Mouse (Mus musculus) testis, adult 2 months (tissue): Measurements from ENCODE around the gene Agap1. TPM values are rescaled to one million over a fixed set of nuclear protein-coding genes. Genes with fewer than 3 reads are reported as not detected.

Experiments
- H3K27ac ChIP-seq: fragments of 200-500 bp; 2 replicates; pipeline ENCODE4 v1.5.1; 2012; ENCODE audit warnings: low read depth, low read length; ENCODE audit not compliant: control insufficient read depth, insufficient read depth
- H3K27me3 ChIP-seq: fragments of 200-500 bp; 2 replicates; pipeline ENCODE4 v1.6.1; 2012; ENCODE audit warnings: mild to moderate bottlenecking, low read length, moderate library complexity; ENCODE audit not compliant: control insufficient read depth, insufficient read depth
- H3K36me3 ChIP-seq: fragments of 200-500 bp; 2 replicates; pipeline ENCODE4 v1.6.1; 2012; ENCODE audit warnings: mild to moderate bottlenecking, low read length; ENCODE audit not compliant: control insufficient read depth, insufficient read depth
- H3K4me1 ChIP-seq: fragments of 200-500 bp; 2 replicates; pipeline ENCODE4 v1.6.1; 2012; ENCODE audit warnings: low read length; ENCODE audit not compliant: control insufficient read depth, insufficient read depth
- H3K4me3 ChIP-seq: fragments of 200-500 bp; 2 replicates; pipeline ENCODE4 v1.5.1; 2012; ENCODE audit warnings: low read depth, mild to moderate bottlenecking, low read length, moderate library complexity, mixed read lengths; ENCODE audit not compliant: control insufficient read depth
- CTCF ChIP-seq: fragments of 200-500 bp; IDR thresholded peaks from 2 replicates; pipeline ENCODE4 v1.5.1; 2012; ENCODE audit warnings: low read depth, mild to moderate bottlenecking, inconsistent platforms, low read length, moderate library complexity; ENCODE audit not compliant: control insufficient read depth, insufficient read depth, insufficient replicate concordance
- POLR2A ChIP-seq: fragments of 200-500 bp; IDR thresholded peaks from 2 replicates; pipeline ENCODE4 v1.6.1; 2012; ENCODE audit warnings: low read depth, mild to moderate bottlenecking, inconsistent platforms, low read length, moderate library complexity; ENCODE audit not compliant: control insufficient read depth
- polyA plus RNA-seq: library from polyadenylated mRNA; depleted of rRNA; stranded (reverse); fragments of >200 nt; gene quantifications from 2 replicates; pipeline ENCODE4 v1.2.3, GENCODE M21; 2012

Gene Agap1
- polyA plus RNA-seq, 1 experiment, result 16.5 TPM

DNA sequence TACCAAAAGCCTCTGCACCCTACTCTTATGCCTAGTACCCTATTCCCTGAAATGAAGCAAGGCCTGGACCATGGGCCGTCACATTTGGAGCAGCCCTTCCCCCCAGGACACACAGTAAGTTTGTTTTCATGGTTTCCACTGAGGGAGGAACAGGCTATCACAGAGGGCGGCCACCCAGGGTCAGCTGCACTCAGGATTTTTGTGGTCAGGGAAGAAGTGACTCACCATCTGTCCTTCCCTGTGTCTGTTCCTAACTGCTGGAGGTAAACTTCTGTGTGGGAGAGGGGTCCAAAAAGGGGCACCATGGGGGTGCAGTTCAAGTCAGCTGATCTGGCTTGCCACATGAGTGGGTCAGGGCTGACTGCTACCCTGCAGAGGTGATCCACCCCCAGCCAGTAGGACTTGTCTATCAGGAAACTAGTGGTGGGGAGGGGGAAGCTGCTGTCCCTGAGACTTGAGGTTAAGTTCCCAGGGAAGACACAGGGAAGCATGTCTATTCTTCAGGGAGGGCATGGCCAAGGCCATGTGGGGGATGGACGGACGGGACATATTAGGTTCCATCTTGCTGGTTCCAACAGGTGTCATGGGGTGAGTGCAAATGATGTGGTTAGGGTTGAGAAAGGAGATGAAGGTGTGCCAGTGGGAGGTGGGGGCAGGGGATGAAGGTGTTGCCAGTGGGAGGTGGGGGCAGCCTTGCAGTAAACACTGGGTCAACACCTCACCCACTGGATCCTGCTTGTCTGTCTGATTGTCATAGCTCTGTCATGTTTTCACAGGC, 116.1 kb downstream of the Agap1 start:
- H3K27me3 ChIP-seq, result no peaks in the 10 kb centered on the region
- TF ChIP-seq POLR2A, result no peak
- no peak for TF ChIP-seq CTCF
- H3K4me1 ChIP-seq, result peaks cover 3% of the 10 kb centered on the region
- H3K27ac ChIP-seq, result no peak overlapping the region
- H3K4me3 ChIP-seq, result no peak overlapping the region
- no peaks in the 10 kb centered on the region for H3K36me3 ChIP-seq

DNA sequence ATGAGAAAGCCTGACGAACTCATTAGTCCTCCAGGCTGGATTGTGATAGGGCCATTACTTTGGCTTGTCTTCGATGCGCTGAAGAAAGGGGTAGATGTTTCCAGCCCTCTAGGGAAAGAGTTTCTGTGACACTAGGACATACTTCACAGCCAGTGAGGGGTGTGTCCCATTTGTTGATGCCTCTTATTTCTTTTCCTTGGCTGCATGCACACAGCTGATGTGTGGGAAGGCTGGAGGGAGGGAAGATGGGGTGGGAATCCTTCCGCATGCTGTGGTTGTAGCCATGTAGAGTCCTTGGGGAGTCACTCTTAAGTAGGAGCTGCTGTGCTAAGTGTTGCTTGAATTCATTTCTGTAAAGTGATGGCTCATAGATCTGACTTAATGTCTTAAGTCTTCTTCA, 118.9 kb downstream of the Agap1 start:
- no peak overlapping the region for H3K27ac ChIP-seq
- H3K4me3 ChIP-seq, result no peak overlapping the region
- H3K36me3 ChIP-seq, result no peaks in the 10 kb centered on the region
- H3K27me3 ChIP-seq, result no peaks in the 10 kb centered on the region
- H3K4me1 ChIP-seq, result peaks cover 10% of the 10 kb centered on the region
- no peak for TF ChIP-seq CTCF
- TF ChIP-seq POLR2A, result no peak

GRCm38 (mm10) chr1:89574941-89575890, 120.6 kb downstream of the Agap1 start:
- TF ChIP-seq POLR2A, result no peak
- TF ChIP-seq CTCF, result no peak
- Histone ChIP-seq H3K4me1 (peaks cover 7% of the 10 kb centered on the region), H3K36me3 (no peaks in the 10 kb centered on the region), H3K27ac (no peak overlapping the region), H3K4me3 (no peak overlapping the region), H3K27me3 (no peaks in the 10 kb centered on the region)

DNA sequence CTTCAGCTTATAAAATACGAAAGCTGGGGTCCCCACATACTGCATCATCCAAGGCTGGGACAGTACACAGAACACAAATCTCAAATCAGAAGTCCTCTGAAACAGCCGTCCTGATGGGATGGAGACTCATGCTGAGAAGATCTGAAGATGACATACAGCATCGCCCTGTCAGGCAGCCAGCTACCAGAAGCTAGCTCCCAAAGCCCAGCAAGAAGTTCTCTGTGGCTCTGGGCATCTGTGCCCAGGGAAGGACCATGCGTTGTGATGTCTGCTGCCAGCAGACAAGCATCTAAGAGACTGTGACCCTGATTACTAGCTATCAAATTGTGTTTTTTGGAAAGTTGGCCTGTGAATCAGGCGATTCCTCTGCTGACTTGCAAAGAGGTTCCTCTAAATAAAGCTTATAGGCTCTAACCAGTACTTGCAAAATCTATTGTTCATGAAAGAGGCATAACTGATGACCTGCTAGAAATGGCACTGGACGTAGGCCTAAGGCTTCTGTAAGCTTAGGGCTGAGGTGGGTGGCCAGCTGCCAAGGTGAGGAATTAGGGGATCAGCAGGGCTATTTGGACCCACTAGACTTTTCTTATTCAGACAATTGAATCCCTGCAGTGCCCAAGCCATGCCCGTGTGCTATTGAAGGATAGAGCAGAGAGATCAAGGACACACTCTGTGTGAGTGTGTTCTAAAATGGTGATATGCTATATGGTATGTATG, 121.7 kb downstream of the Agap1 start:
- H3K36me3 ChIP-seq, result no peaks in the 10 kb centered on the region
- TF ChIP-seq POLR2A (no peak), CTCF (no peak)
- no peak overlapping the region for H3K27ac ChIP-seq
- H3K4me3 ChIP-seq, result no peak overlapping the region
- H3K4me1 ChIP-seq, result peaks cover 17% of the 10 kb centered on the region
- H3K27me3 ChIP-seq, result no peaks in the 10 kb centered on the region

DNA sequence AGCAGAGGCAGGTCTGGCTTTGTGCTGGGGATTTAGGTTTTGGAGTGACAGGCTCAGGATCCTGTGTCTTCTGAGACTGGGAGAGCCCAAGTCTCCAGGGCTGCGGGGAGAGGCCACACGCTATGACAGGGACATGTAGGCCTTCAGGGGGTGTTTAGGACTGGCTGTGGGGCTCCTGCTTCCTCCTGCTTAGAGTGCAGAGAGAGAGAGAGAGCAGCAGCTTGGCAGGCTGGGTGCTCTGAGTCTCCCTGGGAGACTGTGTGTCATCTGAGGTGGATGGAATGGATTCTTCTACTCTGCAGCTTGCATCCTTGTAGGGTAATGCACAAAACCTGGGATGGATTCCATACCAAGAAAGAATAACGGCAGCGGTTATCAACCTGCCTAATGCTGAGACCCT, 122.4 kb downstream of the Agap1 start:
- Histone ChIP-seq H3K27me3 (no peaks in the 10 kb centered on the region), H3K27ac (no peak overlapping the region), H3K4me1 (peaks cover 23% of the 10 kb centered on the region), H3K36me3 (no peaks in the 10 kb centered on the region), H3K4me3 (no peak overlapping the region)
- TF ChIP-seq CTCF, result no peak
- no peak for TF ChIP-seq POLR2A

DNA sequence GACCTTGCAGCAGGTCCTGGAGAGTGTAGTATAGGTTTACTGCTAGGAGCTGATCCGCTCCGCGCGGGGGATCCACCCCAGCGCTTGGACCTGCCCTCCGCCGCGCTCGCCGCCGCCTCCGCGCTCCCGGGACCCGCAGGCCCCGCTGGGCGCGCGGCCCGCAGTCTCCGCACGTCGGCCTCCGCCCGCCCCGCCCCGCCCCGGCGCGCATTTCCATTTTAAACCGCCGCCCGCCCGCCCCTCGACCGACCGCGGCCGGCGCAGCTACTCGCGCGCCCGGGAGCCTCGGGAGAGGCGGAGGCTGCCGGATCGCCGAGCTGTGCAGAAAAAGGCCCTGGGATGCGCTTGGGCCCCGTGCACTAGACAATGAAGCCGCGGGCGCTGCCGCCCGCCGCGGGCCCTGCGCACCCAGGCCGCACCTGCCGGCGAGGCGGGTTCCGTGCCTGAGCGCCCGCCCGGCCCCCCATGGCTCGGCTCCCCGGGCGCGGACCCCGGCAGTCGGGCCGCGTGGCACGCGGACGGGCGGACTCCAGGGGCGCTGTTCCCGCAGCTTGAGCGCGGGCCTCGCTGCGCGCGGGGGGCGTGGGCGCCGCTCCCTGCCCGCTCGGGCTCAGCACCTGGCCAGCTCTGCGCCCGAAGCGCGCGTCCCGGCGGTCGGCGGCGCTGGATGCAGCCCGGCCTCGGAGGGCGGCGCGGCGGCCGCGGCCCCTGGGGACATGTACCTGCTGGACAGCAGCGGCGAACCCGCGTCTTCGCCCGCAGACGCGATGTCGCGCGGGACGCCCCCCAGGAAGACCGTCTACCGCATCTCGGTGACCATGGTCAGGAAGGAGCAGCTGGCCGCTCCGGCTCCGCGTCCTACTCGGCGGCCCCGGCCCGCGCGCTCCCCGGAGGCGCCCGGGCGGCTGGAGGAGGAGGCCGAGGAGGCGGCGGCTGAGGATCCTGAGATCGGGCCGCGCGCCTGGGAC, 125.7 kb downstream of the Agap1 start:
- Histone ChIP-seq H3K36me3 (no peaks in the 10 kb centered on the region), H3K4me1 (peaks cover 23% of the 10 kb centered on the region), H3K27ac (no peak overlapping the region), H3K4me3 (peak overlapping the region; percentile 81), H3K27me3 (no peaks in the 10 kb centered on the region)
- no peak for TF ChIP-seq POLR2A
- no peak for TF ChIP-seq CTCF
